Mouse (Mus musculus): ENCODE measurements around the gene Ildr1. TPM values are rescaled to one million over a fixed set of nuclear protein-coding genes. Genes with fewer than 3 reads are reported as not detected.

Gene Ildr1
- total RNA-seq (2015) (0.32 TPM in 1 of 2 replicates, not detected in the other), total RNA-seq (2017) (0.08 and 0.26 TPM in 2 replicates)

DNA sequence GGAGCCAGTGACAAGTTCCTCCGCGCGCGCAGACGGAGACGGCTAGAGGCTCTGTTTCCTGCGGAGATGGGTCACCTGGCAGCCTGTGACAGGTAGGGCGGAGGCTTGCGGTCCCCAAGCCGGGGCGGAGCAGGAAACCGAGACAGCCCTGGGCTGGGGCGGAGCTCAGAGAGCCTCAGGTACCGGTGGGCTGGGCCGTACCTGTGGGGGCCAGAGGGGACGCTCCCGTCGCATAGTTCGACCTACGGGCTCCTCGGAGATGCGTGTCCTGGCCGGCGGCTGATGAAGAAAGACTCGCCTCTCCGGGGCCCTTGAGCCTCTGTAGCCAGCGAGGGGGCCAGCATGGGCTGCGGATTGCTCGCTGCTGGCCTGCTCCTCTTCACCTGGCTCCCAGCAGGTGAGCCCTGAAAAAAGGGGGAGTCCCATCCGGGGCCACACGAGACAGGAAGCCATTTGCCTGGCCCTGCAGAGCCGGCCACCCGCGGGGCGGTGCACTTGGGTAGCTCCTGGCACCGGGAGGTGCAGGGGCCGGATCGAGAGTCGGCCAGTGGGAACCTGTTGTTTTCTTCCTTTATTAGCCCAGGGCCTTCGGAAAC is at the start of gene Ildr1:
Gene Ildr1 (plus strand): TSS at position 161 of the 596 bp plus-strand sequence.
- ATAC-seq (ENCODE audit: poor library complexity, severe bottlenecking), result peak; percentile 71

DNA sequence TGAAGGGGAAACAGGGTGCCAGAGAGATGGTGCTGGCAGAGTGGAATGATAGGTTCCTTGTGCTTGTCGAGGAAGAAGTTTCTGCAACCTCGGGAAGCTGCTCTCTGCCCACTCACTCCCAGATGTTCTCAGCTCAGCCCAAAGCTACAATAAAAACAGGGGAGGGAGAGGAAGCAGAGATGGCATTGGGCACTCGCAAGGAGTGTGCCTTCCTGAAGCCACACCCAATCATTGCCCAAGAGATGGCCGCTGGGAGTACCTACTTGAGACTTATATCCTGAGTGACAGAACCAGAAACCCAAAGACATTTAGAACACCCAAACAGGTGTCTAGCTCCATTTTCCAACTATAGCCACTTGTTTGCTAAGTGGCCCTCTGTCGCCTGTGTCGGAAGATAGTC is 48.7 kb upstream of the Ildr1 start:
- ATAC-seq (ENCODE audit: poor library complexity, severe bottlenecking), result peak; percentile 63

DNA sequence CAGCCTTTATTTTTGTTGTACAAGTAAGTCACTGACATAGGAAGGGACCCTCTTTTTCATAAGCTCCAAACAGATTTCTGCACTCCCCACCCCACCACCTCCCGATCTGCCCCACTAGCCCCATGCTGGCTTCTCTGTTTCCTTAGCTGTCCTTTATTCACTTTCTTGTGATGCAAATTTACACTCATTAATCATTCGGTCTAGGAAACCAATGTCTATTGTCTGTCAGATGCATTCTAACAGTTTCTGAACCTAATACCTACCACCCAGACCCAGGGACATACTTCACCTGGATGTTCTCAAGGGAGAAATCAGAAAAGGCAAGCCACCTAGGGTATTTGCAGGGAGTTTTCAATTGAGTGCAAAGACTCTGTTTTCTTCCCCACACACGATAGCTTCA is 44.5 kb upstream of the Ildr1 start:
- ATAC-seq (ENCODE audit: poor library complexity, severe bottlenecking), result no peak

DNA sequence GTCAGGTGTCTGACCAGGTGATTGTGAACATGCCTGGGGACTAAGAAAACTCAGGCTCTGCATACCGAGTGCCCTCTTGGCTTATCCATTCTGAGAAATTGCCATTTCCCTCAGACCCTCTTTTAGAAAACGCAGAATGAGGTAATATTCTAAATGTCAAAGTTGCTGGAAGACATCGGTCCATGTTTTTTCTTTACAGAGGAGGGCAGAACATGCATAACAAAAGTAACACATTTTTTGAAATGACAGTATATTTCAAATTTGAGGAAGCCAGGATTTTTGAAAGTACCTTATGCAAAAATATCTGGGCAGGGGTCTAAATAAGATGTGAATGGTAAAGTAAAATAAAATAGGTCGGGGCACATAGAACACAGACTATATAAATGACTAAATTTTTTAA is 43.3 kb upstream of the Ildr1 start:
- no peak for ATAC-seq (ENCODE audit: poor library complexity, severe bottlenecking)

DNA sequence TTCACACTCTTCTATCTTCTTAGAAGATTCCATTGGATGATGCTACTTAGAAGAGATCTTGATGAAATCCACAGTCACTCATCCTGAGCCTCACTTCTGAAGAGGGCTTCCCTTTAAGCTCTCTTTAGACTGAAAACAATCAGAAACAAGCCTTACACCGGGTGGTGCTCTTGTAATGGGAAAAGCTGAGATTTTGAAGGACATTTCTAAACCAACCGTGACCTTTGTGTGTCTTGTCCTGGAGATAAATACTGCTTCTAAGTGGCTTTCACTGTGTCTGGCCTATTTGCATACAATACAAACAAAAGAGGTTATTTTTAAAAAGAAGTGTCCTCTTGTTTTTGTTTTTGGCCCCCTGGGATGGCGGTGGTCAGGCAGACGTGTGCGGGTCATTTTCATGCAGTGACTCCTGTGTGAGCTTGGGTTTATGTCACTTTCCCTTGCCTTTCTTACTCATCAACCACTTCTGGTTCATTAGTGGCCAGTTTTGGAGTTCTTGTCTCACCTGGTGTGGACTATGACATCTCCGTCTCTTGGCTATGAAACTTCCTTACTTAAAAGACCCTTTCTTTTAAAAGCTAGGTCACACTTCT is 42.5 kb upstream of the Ildr1 start:
- no peak for ATAC-seq (ENCODE audit: poor library complexity, severe bottlenecking)

DNA sequence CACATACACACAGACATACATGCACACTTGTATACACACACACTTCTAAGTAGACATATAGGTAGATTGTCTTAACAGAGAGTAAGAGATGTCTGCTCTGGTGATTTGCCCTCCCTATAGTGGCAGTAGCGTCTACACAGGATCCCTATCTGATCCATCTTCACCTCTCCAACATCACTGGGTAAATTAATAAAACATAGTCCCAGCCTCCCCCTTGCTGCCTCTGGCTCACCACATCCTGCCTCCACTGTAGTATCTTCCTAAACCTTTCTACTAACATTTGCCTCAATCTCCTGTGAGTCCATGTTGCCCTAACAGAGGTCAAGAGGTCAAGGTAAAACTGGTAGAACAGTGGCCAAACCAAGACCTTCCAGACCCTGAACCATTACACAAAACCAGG is 38.6 kb upstream of the Ildr1 start:
- no peak for ATAC-seq (ENCODE audit: poor library complexity, severe bottlenecking)

DNA sequence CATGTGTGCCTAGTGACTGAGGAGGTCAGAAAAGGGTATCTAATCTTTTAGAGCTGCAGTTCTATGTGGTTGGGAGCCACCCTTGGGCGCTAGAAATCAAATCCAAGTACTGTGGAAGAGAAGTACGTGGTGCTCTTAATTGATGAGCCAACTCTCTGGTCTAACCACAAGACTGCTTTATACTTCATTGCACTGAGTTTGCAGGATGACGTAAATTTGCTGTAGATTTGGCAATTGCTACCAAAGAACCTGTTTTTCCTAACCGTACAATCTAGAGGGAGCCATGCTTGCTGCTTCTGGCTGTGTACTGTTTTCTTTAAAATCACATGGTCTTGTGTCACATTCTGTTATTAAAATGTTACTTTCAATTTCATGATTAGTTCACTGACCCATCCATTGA is 37.9 kb upstream of the Ildr1 start:
- peak; percentile 93 for ATAC-seq (ENCODE audit: poor library complexity, severe bottlenecking)

DNA sequence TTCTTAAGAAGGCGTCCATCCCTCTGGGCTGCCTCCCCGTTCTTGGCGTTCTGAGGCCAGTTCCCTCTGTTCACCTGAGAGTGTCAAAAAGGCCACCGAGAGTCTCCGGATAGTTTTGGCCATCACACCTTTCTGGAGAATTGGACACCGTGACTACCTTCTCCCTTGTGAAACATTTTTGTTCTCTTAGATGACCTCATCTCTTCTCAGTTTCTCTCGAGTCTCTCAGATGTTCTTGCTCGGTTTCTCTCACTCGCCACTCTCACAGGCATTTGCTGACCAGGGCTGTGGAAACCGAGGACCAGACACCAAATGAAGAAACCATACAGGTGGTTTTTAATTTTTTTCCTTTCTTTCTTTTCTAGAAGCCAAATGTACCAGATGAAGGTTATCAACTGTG is 32.4 kb upstream of the Ildr1 start:
- no peak for ATAC-seq (ENCODE audit: poor library complexity, severe bottlenecking)

DNA sequence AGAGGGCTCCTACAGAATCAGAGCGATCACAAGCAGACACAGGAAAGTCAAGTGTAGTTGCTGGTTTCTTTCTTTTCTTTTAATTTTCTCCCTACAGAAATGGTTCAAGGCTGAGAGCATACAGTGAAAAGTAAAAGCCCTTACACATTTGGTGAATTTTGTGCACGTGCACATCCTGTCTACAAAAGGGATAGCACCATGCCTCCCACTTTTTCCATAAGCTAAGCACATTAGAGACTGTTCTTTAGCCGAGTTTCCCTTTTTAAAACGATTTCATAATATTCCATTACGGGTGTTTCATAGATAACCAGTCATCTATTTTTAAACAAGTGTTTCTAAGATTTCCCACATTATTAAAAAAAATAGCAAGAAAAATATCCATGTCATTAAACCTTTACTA is 30.3 kb upstream of the Ildr1 start:
- peak; percentile 19; the same call in 1 of the 2 replicates for ATAC-seq (ENCODE audit: poor library complexity, severe bottlenecking)

DNA sequence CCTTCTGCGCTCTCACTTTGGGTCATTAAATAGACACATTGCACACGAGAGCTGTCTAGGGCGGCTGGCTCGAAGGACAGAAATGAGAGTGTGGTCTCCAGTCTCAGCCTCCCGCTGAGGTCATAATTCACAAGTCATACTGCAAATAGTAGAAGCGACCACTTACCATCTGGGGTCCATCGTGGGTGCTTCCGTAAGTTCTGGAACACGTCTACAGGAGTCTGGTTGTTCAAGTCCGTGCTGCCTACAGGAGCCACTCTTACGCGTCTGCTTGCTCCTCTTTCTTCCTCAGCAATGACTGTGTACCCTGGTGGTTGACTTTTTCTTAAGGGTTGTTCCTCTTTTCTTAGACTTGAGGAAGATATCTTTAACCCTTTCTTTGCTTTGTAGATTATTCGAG is 28.0 kb upstream of the Ildr1 start, which contains the start of gene Cd86:
Gene Cd86 (minus strand): TSS at position 300 of the 400 bp plus-strand sequence.
- ATAC-seq (ENCODE audit: poor library complexity, severe bottlenecking), result peak; percentile 86

DNA sequence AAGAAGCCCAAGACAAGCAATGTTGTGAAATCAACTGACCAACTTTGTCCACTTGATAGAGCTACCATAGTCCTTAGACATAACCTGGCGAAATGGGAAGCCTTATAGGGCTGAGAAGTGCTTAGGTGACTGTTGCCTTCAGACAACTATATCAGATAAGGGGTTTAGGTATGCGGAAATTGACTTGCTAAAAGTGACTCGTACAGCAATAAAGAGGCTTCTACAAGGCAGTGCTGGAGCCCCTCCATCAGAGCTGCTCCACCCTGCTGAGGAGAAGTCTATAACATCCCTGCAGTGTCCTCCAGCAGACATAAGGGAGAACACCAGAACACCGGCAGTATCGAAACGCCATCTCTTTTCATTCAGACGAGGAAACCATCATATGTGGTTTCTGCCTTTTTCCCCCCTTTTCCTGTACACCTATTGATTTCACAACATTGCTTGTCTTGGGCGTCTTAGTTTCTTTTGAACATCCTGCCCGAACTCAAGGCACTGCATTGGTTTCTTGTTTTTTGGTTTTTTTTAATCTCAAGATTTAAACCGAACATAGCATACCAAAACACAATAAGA is 27.2 kb upstream of the Ildr1 start:
- peak; percentile 20 for ATAC-seq (ENCODE audit: poor library complexity, severe bottlenecking)

DNA sequence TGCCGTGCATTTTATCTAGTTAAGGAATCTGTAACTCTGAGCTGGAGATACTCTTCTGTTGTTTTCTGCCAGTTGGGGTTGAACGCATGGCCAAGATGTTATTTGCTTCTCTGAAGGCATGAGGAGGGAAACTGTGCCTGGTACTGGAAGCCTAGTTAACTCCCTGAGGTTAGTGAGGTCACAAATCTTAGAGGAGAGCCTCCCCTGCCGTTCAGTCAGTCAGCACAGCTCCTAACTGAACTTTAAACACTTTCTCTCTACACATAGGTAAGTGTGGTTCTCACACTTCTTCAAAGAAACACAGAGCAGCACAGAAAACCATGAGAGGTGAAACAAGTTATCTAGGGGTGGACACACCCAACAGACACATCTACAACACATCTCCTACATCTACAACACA is 23.2 kb upstream of the Ildr1 start:
- ATAC-seq (ENCODE audit: poor library complexity, severe bottlenecking), result no peak

DNA sequence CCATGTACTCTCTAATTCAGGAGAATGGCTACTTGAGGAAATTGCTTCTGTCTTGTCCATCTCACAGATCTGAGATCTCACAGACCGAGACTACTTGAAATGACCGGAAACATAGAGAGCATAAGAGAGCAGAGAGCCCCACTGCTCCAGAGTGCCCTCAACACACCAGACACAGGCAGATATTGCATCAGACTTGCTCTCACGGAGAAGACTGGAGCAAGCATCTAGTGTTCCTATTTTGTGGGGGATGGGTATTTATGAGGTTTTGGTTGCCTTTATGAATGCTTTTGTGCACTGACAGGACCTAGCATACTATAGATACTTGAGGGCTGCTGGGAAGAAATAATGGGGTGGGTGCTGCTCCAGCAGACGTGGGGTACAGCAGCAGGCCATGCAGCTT is 20.6 kb upstream of the Ildr1 start:
- peak; percentile 66 for ATAC-seq (ENCODE audit: poor library complexity, severe bottlenecking)

DNA sequence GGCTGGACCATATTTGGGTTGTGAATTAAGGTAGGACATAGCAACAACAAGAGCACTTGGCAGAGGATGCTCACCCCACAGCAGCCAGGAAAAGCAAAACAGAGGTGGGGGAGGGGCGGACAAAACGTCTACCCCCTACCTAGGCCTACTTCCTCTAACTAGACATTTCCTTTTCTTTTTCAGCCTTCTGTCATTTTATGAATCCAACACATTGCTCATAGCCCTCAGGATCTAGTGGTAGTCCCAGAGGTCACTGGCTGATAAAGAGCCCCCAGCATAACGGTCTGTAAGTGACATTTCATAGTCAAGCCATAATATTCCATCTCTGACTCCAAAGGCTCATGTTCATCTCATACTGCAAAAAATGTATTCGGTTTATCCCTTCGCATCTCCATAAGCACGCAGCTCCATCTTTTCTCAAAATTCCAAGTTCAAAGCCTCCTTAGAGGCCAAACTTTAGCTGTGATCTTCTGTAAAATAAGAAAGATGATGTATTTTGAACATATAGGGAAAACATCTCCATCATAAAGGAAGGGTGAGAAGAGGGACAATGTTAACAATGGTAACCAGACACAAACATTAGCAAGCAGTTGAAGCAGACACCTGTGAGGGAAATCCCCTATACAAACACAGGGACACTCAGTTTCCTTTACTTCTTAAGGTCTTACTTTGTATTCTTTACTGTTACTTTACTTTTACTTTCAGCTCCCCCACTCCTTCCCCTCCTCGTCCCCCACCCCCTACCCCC is 19.1 kb upstream of the Ildr1 start:
- no peak for ATAC-seq (ENCODE audit: poor library complexity, severe bottlenecking)

DNA sequence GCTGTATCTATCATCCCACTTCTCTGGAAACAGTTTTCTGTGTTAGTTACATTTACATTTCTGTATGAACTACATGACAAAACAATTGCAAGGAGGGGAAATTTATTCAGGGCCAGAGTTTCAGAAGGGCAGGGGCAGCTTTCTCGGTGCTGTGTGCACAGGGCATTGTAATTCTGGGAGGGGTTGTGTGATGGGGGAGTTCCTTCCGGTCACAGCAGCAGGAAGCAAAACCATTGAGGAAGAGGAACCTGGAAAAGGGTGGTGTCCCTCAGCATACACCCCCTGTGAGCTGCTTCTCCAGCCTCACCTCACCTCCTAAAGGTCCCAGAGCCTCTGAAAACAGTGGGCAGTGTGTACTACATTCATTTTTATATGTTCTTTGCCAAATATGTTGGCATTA is 18.5 kb upstream of the Ildr1 start:
- ATAC-seq (ENCODE audit: poor library complexity, severe bottlenecking), result peak; percentile 76

DNA sequence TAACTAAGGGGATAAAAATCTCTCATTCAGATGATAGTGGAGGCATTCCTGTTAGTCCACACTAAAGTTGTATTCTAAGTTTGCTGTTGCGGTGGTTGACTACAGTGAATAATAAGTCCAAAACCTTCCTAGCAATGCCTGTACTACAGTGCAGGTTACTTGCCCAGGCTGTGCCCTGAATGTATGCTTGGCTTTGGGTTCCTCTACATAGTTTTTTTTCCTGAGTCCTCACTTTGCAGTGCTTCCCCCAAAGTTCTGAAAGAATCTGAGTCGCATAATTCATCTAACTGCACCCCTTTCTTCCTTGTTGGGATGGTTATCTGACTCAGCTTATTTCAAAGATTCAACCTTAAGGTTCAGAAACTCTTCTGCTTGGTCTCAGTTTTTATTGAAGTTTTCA is 17.9 kb upstream of the Ildr1 start:
- ATAC-seq (ENCODE audit: poor library complexity, severe bottlenecking), result no peak

DNA sequence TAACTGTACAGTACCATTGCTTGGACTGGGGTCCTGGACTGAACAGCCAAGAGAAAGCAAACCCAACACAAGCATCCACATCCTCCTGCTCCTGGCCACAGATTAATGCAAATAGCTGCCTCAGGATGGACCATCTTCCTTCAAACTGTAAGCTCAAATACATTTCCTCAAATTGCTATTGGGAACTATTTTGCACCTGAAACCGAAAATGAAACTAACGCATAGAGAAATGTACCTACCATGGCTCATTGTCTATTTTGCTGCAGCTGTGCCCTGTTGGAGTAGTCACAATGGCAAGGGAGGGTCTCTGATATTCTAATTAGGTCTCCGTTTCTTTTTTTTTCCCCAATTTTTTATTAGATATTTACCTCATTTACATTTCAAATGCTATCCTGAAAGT is 11.9 kb upstream of the Ildr1 start:
- ATAC-seq (ENCODE audit: poor library complexity, severe bottlenecking), result no peak

DNA sequence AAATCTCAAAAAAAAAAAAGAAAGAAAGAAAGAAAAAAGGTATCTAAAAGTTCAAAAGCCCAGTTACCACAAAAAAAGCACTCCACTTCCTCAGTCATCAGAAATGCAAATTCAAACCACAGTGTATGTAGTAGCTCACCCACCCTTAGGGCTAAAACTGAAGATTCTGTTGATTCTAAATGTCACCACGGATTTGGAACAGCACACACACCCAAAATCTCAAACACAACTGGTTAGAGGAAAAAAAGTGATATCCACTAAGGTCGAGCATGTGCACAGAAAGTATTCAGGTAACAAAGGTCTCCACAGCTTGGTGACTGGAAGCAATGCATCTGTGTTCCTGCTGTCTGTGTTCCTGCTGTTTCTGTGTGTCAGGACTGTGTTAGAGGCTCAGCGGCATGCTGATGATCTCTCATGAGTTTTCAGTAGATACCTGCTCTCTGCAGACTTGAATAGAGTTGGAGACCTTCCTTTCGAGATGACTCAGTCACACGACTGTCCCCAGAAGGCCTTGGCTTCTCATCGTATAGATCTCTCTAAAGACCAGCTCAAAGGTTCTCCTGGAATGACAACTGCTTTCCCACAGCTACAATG is 9.4 kb upstream of the Ildr1 start:
- ATAC-seq (ENCODE audit: poor library complexity, severe bottlenecking), result 0 out of 2 replicates have a peak, but pooled peaks have one; percentile 27

DNA sequence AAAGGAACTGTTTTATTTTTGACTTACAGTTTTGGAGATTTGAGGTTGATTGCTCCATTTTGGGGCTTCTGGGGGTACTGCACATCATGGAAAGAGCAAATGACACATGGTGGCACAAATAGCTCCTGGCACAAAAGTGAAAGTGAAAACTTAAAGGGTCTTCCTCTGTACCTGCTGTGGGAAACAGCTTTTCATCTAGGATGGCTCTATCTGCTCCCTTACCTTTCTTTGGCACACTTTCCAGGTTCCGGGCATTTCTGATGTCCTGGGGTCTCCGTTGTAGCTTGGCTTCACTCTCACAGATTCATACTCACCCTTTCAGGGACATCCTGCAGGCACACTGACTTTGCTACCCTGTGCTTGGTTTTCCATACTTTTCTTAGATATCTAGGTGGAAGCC is 5.7 kb upstream of the Ildr1 start:
- no peak for ATAC-seq (ENCODE audit: poor library complexity, severe bottlenecking)

DNA sequence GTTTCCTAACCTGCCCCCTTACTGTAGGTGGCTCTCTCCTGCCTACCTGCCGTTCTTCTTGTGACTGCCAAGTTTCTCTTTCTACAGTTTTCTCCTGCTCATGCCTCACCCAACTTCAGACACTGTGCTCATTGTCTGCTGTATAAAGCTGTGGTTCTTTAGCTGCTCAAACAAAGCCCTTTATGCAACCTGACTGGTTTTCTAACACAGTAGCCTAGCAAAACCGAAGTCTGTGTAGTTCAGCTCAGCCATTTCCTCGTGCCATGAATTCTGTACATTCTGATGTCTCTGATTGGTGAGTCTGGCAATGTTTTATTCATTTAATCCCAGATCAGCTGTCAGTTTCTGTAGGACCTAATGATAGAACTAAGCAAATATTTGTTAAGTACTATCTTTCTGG is 2.3 kb upstream of the Ildr1 start:
- no peak for ATAC-seq (ENCODE audit: poor library complexity, severe bottlenecking)

DNA sequence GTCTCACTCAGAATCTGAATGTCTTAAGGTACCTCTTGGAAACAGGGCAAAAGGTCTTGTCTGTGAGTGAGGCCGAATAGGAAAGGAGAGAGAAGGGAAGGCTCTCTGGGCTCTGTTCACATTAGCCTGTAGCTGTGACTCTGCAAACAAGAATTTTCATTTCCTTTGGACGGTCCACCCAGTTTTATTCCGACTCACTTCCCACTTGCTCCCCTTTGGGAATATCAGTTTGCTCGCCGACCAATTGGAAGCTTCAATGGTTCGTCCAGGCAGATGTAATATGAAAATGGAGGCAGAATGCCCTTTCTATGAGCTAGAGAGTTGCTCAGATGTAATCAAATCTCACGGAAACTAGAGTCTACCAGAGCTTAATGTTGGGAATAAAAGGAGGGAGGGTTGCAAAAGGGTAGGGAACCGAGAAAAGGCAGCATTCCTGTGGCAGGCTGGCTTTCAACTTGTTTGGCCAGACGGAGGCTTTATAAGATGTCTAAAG is 1.1 kb downstream of the Ildr1 start:
- ATAC-seq (ENCODE audit: poor library complexity, severe bottlenecking), result no peak
